8 mouse cellular contexts compared by ENCODE assay signal in genomic region chr15:77342962-77343526, GRCm38 (mm10). TPM values are rescaled to one million over a fixed set of nuclear protein-coding genes. Genes with fewer than 3 reads are reported as not detected.
DNase-seq lines count a peak whose midpoint lies in the region; ATAC-seq and TF ChIP-seq lines count a peak whose summit lies in the region.

No protein-coding gene starts in this region.

- peaks cover 9% of the 10 kb centered on the region for H3K4me1 ChIP-seq in liver, adult 2 months (ENCODE audit: control insufficient read depth, insufficient read depth, low read length)
- H3K4me1 ChIP-seq in forebrain, embryonic 15.5 days: peaks cover 20% of the 10 kb centered on the region
- H3K4me1 ChIP-seq in limb, embryonic 15.5 days: peaks cover 29% of the 10 kb centered on the region
- H3K4me1 ChIP-seq in olfactory bulb, adult 2 months (ENCODE audit: control insufficient read depth, insufficient read depth, low read length): peaks cover 20% of the 10 kb centered on the region; the same call in 1 of the 2 replicates
- no peaks in the 10 kb centered on the region for H3K4me1 ChIP-seq in thymus, adult 2 months (replicated peaks; ENCODE audit: control insufficient read depth, insufficient read depth, low read length)

- H3K79me2 ChIP-seq in liver, adult 2 months (ENCODE audit: control insufficient read depth, insufficient read depth, low read length): no peaks in the 10 kb centered on the region

- no peak for DNase-seq in liver, adult 2 months (ENCODE audit: extremely low read depth, low read depth, low spot score)
- DNase-seq in liver: no peak
- DNase-seq in thymus, adult 2 months: no peak
- no peak for DNase-seq in right cerebral cortex, adult 18-20 months
- DNase-seq in right cerebral cortex, postnatal 25 days: no peak

- H3K27me3 ChIP-seq in liver, adult 2 months (ENCODE audit: control insufficient read depth, insufficient read depth, low read length): no peaks in the 10 kb centered on the region
- no peaks in the 10 kb centered on the region for H3K27me3 ChIP-seq in forebrain, embryonic 15.5 days
- H3K27me3 ChIP-seq in limb, embryonic 15.5 days: no peaks in the 10 kb centered on the region
- no peaks in the 10 kb centered on the region; the same call in 1 of the 2 replicates for H3K27me3 ChIP-seq in thymus, adult 2 months (ENCODE audit: control insufficient read depth, insufficient read depth, low read length)

- no peak for TF ChIP-seq CTCF in liver, adult 2 months (IDR thresholded peaks at IDR 0.05; ENCODE audit: low read depth, low read length)
- TF ChIP-seq CTCF in olfactory bulb, adult 2 months (IDR thresholded peaks at IDR 0.05; ENCODE audit: insufficient read depth, low read depth, low read length): no peak
- TF ChIP-seq CTCF in thymus, adult 2 months (IDR thresholded peaks at IDR 0.05; ENCODE audit: borderline replicate concordance, control insufficient read depth, extremely low read depth, insufficient read depth, low read length, poor library complexity): no peak

- no peaks in the 10 kb centered on the region for H3K36me3 ChIP-seq in liver, adult 2 months (ENCODE audit: control insufficient read depth, insufficient read depth, low read length)
- no peaks in the 10 kb centered on the region for H3K36me3 ChIP-seq in forebrain, embryonic 15.5 days
- H3K36me3 ChIP-seq in limb, embryonic 15.5 days: no peaks in the 10 kb centered on the region
- H3K36me3 ChIP-seq in thymus, adult 2 months (ENCODE audit: control insufficient read depth, insufficient read depth, low read length): no peaks in the 10 kb centered on the region

- no peak for TF ChIP-seq POLR2A in liver, adult 2 months (IDR thresholded peaks at IDR 0.05; ENCODE audit: extremely low read depth, insufficient read depth, low read length)
- TF ChIP-seq POLR2A in olfactory bulb, adult 2 months (IDR thresholded peaks at IDR 0.05; ENCODE audit: insufficient read depth, low read depth, low read length): no peak
- TF ChIP-seq POLR2A in thymus, adult 2 months (IDR thresholded peaks at IDR 0.05; ENCODE audit: control insufficient read depth, extremely low read depth, insufficient read depth, low read length, poor library complexity): no peak

- peak overlapping the region; percentile 28 for H3K9ac ChIP-seq in liver, adult 2 months (ENCODE audit: low read depth, low read length)
- peak overlapping the region; percentile 42 for H3K9ac ChIP-seq in forebrain, embryonic 15.5 days (replicated peaks)
- H3K9ac ChIP-seq in limb, embryonic 15.5 days: peak overlapping the region; percentile 33; the same call in 1 of the 2 replicates

- H3K27ac ChIP-seq in liver, adult 2 months (replicated peaks; ENCODE audit: insufficient read depth, low read depth, low read length): peak overlapping the region; percentile 28
- H3K27ac ChIP-seq in forebrain, embryonic 15.5 days (replicated peaks): peak overlapping the region; percentile 28; the same call in 1 of the 2 replicates
- H3K27ac ChIP-seq in limb, embryonic 15.5 days: peak overlapping the region; percentile 85
- no peak overlapping the region for H3K27ac ChIP-seq in olfactory bulb, adult 2 months (ENCODE audit: insufficient read depth, low read depth, low read length)
- H3K27ac ChIP-seq in thymus, adult 2 months (ENCODE audit: control insufficient read depth, insufficient read depth, low read length): no peak overlapping the region

- 52% methylated on average over 18 of the region's 18 CpGs for WGBS in liver, adult 2 months
- WGBS in forebrain, embryonic 15.5 days: 25% methylated on average over 18 of the region's 18 CpGs
- WGBS in limb, embryonic 15.5 days: 34% methylated on average over 18 of the region's 18 CpGs
- WGBS in olfactory bulb, adult 2 months: 27% methylated on average over 18 of the region's 18 CpGs
- 7% methylated on average over 18 of the region's 18 CpGs for WGBS in thymus, adult 2 months

- ATAC-seq in forebrain, embryonic 15.5 days (replicated peaks): no peak; the same call in 1 of the 2 replicates
- 0 out of 2 replicates have a peak, but pooled peaks have one; percentile 9 for ATAC-seq in limb, embryonic 15.5 days (ENCODE audit: insufficient number of reproducible peaks, low FRiP score, low TSS enrichment, low read depth)

- no peaks in the 10 kb centered on the region for H3K9me3 ChIP-seq in forebrain, embryonic 15.5 days
- H3K9me3 ChIP-seq in limb, embryonic 15.5 days: no peaks in the 10 kb centered on the region

- no peak overlapping the region for H3K4me3 ChIP-seq in liver, adult 2 months (ENCODE audit: insufficient read depth, low read depth, low read length)
- H3K4me3 ChIP-seq in forebrain, embryonic 15.5 days: peak overlapping the region; percentile 24
- H3K4me3 ChIP-seq in limb, embryonic 15.5 days: peak overlapping the region; percentile 22
- H3K4me3 ChIP-seq in olfactory bulb, adult 2 months (ENCODE audit: insufficient read depth, low read depth, low read length): peak overlapping the region; percentile 21
- H3K4me3 ChIP-seq in thymus, adult 2 months (ENCODE audit: control insufficient read depth, insufficient read depth, low read length): no peak overlapping the region

- peak overlapping the region; percentile 43 for H3K4me2 ChIP-seq in forebrain, embryonic 15.5 days (replicated peaks)
- H3K4me2 ChIP-seq in limb, embryonic 15.5 days: peak overlapping the region; percentile 47

RNA-seq across cellular contexts. Expression of gene Rbfox2, which starts 36.2 kb away (rescaled TPM):
- total RNA-seq in liver, adult 2 months (2014; rRNA removed): 17.4 and 21.6 TPM in 2 replicates
- 18.2 and 21.5 TPM in 2 replicates for polyA plus RNA-seq in liver, adult 2 months (2012; rRNA removed)
- 173 and 183 TPM in 2 replicates for polyA plus RNA-seq in forebrain, embryonic 15.5 days (2015; fragmentation: Nextera tagmentation; extraction: Ambion mirVana)
- 73.2 and 76.6 TPM in 2 replicates for polyA plus RNA-seq in limb, embryonic 15.5 days (2015; fragmentation: Nextera tagmentation; extraction: Ambion mirVana)
- 46.1 TPM in 1 of 2 replicates, not detected in the other for polyA plus RNA-seq in olfactory bulb, adult 2 months (2012; ENCODE audit: insufficient read depth, insufficient read length, low replicate concordance, missing spikeins)
- 13.4 and 20.5 TPM in 2 replicates for polyA plus RNA-seq in thymus, adult 2 months (2012; rRNA removed)

RNA-seq across cellular contexts. Expression of gene Apol7a, which starts 55.9 kb away (rescaled TPM):
- 104 and 121 TPM in 2 replicates for total RNA-seq in liver, adult 2 months (2014; rRNA removed)
- 89.7 and 93.2 TPM in 2 replicates for polyA plus RNA-seq in liver, adult 2 months (2012; rRNA removed)
- polyA plus RNA-seq in forebrain, embryonic 15.5 days (2015; fragmentation: Nextera tagmentation; extraction: Ambion mirVana): not detected in 2 replicates
- 0.51 and 0.65 TPM in 2 replicates for polyA plus RNA-seq in limb, embryonic 15.5 days (2015; fragmentation: Nextera tagmentation; extraction: Ambion mirVana)
- polyA plus RNA-seq in olfactory bulb, adult 2 months (2012; ENCODE audit: insufficient read depth, insufficient read length, low replicate concordance, missing spikeins): not detected in 2 replicates
- 0.19 and 0.20 TPM in 2 replicates for polyA plus RNA-seq in thymus, adult 2 months (2012; rRNA removed)

Comparison
In these comparisons a context has a peak if more than half of its experiments do, and no peak if none do; other contexts are left out.
1. H3K27ac ChIP-seq: peak in liver, adult 2 months (single experiment), forebrain, embryonic 15.5 days (single experiment) and limb, embryonic 15.5 days (single experiment); none in olfactory bulb, adult 2 months (single experiment) and thymus, adult 2 months (single experiment).
2. H3K4me3 ChIP-seq: peak in forebrain, embryonic 15.5 days (single experiment), limb, embryonic 15.5 days (single experiment) and olfactory bulb, adult 2 months (single experiment); none in liver, adult 2 months (single experiment) and thymus, adult 2 months (single experiment).
3. RNA of gene Apol7a, which starts 55.9 kb away (polyA plus RNA-seq): 89.7 to 93.2 TPM in liver, adult 2 months; 0.51 to 0.65 TPM in limb, embryonic 15.5 days, 0.19 to 0.20 TPM in thymus, adult 2 months, not detected in forebrain, embryonic 15.5 days and not detected in olfactory bulb, adult 2 months; every median in the first group is over 10 times any median in the second.
4. Peak in every context shown above with its lines, with median percentiles within 50 percentile points of each other: H3K9ac ChIP-seq.